ENCODE assay signal across 26 mouse cellular contexts in the genomic region with DNA sequence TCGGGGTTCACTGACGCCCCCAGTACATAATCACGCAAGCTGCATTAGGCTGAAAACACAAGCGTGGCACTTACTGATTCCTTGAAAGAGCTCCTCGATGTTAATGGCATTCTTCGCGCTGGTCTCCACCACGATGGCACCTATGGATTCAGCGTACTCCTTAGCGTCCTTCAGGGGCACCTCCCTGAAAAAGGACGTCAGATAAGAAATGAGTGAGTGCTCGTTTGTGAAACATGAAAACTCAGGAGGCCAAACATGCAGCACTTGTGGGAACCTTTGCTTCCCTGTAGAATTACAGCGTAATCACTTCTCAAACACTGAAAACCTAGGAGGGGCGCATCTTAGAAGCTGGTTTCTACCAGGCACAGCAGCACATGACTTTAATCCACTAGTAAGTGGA. TPM values are rescaled to one million over a fixed set of nuclear protein-coding genes. Genes with fewer than 3 reads are reported as not detected.
A peak's percentile ranks its signal among the peaks of the same experiment; 100 is the strongest.
DNase-seq lines count a peak whose midpoint lies in the region; ATAC-seq and TF ChIP-seq lines count a peak whose summit lies in the region.
"Had no signal": no experiment of that assay in that cellular context is flagged by ENCODE, and none has a peak within 500 bp of the region (broad histone marks: within the 10 kb centered on the region; RNA-seq: fewer than 3 reads in every experiment).

No protein-coding gene starts in this region.

- peak; percentile 69 for DNase-seq in heart, adult 11 months
- no peak for DNase-seq in heart, postnatal 25 days (ENCODE audit: low spot score)
- peak; percentile 45 for DNase-seq in lung, postnatal 0 days (ENCODE audit: low spot score)
- DNase-seq in lung, adult 18-20 months: no peak
- DNase-seq in testis, postnatal 14 days (ENCODE audit: low spot score): no peak
- DNase-seq in gastrocnemius, postnatal 14 days: no peak
- DNase-seq: adrenal gland, adult 8-10 months; adrenal gland, postnatal 14 days; adrenal gland, postnatal 36 days; B cell, adult 2 months; cerebellum, adult 11-12 months; cerebellum, adult 2 months; cerebellum, adult 9-10 months; cerebellum, postnatal 10 days; cerebellum, postnatal 25 days had no signal

- 0 out of 2 replicates have a peak overlapping the region, but pooled peaks have one; percentile 66 for H3K27ac ChIP-seq in lung, postnatal 0 days (ENCODE audit: low read length)
- H3K27ac ChIP-seq in testis, adult 2 months (ENCODE audit: control insufficient read depth, insufficient read depth, low read depth, low read length): peak overlapping the region; percentile 41
- H3K27ac ChIP-seq: embryonic facial prominence, embryonic 10.5 days; embryonic facial prominence, embryonic 12.5 days; forebrain, embryonic 13.5 days had no signal

- ATAC-seq in lung, postnatal 0 days: peak; percentile 37
- ATAC-seq: activated CD4-positive, CD25-positive, alpha-beta regulatory T cell, adult 4 months; CD4-positive, CD25-positive, alpha-beta regulatory T cell, adult 4 months; forebrain, embryonic 13.5 days; Patski had no signal

- TF ChIP-seq POLR2A in testis, adult 2 months (IDR thresholded peaks at IDR 0.05; ENCODE audit: control insufficient read depth, low read depth, low read length): no peak

- H3K4me3 ChIP-seq in lung, postnatal 0 days (ENCODE audit: low read depth, low read length): no peak overlapping the region
- H3K4me3 ChIP-seq in testis, adult 2 months (ENCODE audit: control insufficient read depth, low read depth, low read length): no peak overlapping the region
- H3K4me3 ChIP-seq: embryonic facial prominence, embryonic 10.5 days; embryonic facial prominence, embryonic 12.5 days; forebrain, embryonic 13.5 days had no signal

- TF ChIP-seq EP300 in lung, postnatal 0 days (IDR thresholded peaks at IDR 0.05): peak; percentile 70

- no peak for TF ChIP-seq CTCF in lung, postnatal 0 days (IDR thresholded peaks at IDR 0.05)
- no peak for TF ChIP-seq CTCF in testis, adult 2 months (IDR thresholded peaks at IDR 0.05; ENCODE audit: control insufficient read depth, insufficient read depth, insufficient replicate concordance, low read depth, low read length)

- H3K9me3 ChIP-seq in lung, postnatal 0 days (ENCODE audit: low read length): no peaks in the 10 kb centered on the region
- H3K9me3 ChIP-seq: embryonic facial prominence, embryonic 10.5 days; embryonic facial prominence, embryonic 12.5 days; forebrain, embryonic 13.5 days; G1E had no signal

- 65% methylated on average over 14 of the region's 14 CpGs for WGBS in lung, postnatal 0 days

- peaks cover 3% of the 10 kb centered on the region; the same call in 1 of the 2 replicates for H3K4me1 ChIP-seq in lung, postnatal 0 days (ENCODE audit: insufficient read depth, low read depth, low read length)
- peaks cover 3% of the 10 kb centered on the region for H3K4me1 ChIP-seq in testis, adult 2 months (ENCODE audit: control insufficient read depth, insufficient read depth, low read length)
- H3K4me1 ChIP-seq: forebrain, embryonic 13.5 days had no signal

- no peaks in the 10 kb centered on the region for H3K27me3 ChIP-seq in lung, postnatal 0 days (replicated peaks; ENCODE audit: insufficient read depth, low read length)
- no peaks in the 10 kb centered on the region for H3K27me3 ChIP-seq in testis, adult 2 months (ENCODE audit: control insufficient read depth, insufficient read depth, low read length)
- H3K27me3 ChIP-seq: CH12.LX; embryonic facial prominence, embryonic 12.5 days; forebrain, embryonic 13.5 days; Patski had no signal

- intact Hi-C loops in heart, postnatal 25 days (cut with DNase I): no loop called here
- intact Hi-C loops in gastrocnemius, postnatal 14 days (cut with DNase I; ENCODE audit: low total_unique reads): no loop called here

- H3K4me2 ChIP-seq in lung, postnatal 0 days (replicated peaks; ENCODE audit: low read depth, low read length): 0 out of 2 replicates have a peak overlapping the region, but pooled peaks have one; percentile 14
- H3K4me2 ChIP-seq: embryonic facial prominence, embryonic 12.5 days; forebrain, embryonic 13.5 days had no signal

- H3K36me3 ChIP-seq in lung, postnatal 0 days (ENCODE audit: insufficient read depth, low read length): no peaks in the 10 kb centered on the region
- no peaks in the 10 kb centered on the region for H3K36me3 ChIP-seq in testis, adult 2 months (ENCODE audit: control insufficient read depth, insufficient read depth, low read length)
- H3K36me3 ChIP-seq: embryonic facial prominence, embryonic 12.5 days; G1E had no signal

- no peak overlapping the region for H3K9ac ChIP-seq in lung, postnatal 0 days (replicated peaks; ENCODE audit: low read depth)
- H3K9ac ChIP-seq: embryonic facial prominence, embryonic 12.5 days; forebrain, embryonic 13.5 days had no signal

RNA-seq across cellular contexts. Expression of a gene that starts 25.8 kb away (rescaled TPM):
- not detected for total RNA-seq in heart, postnatal 25 days (2021)
- polyA plus RNA-seq in lung, postnatal 0 days (2015; fragmentation: Nextera tagmentation; extraction: Ambion mirVana): 0.10 and 0.12 TPM in 2 replicates
- 219 and 252 TPM in 2 replicates for polyA plus RNA-seq in testis, adult 2 months (2012; rRNA removed)
- not detected for total RNA-seq in gastrocnemius, postnatal 14 days (2021)
- total RNA-seq: CH12.LX had no signal
- polyA plus RNA-seq: activated CD4-positive, CD25-positive, alpha-beta regulatory T cell, adult 4 months; CD4-positive, CD25-positive, alpha-beta regulatory T cell, adult 4 months; cortical plate, adult 2 months; embryonic facial prominence, embryonic 14.5 days; G1E; Patski had no signal

RNA-seq across cellular contexts. Expression of a gene that starts 54.4 kb away (rescaled TPM):
- 10 to 100 TPM; 86.2 to 88.8 TPM for total RNA-seq in heart, postnatal 25 days (2021)
- polyA plus RNA-seq in lung, postnatal 0 days (2015; fragmentation: Nextera tagmentation; extraction: Ambion mirVana): 221 and 231 TPM in 2 replicates
- 32.0 and 36.9 TPM in 2 replicates for polyA plus RNA-seq in testis, adult 2 months (2012; rRNA removed)
- 100 to 1,000 TPM; 121 to 126 TPM for total RNA-seq in gastrocnemius, postnatal 14 days (2021)

Comparison
In these comparisons a context has a peak if more than half of its experiments do, and no peak if none do; other contexts are left out.
1. DNase-seq: peak in heart, adult 11 months (single experiment) and lung, postnatal 0 days (single experiment); none in heart, postnatal 25 days (single experiment), lung, adult 18-20 months (0 of 2), testis, postnatal 14 days (single experiment) and gastrocnemius, postnatal 14 days (single experiment).